Mouse (Mus musculus): ENCODE measurements around the gene Myo1b. TPM values are rescaled to one million over a fixed set of nuclear protein-coding genes. Genes with fewer than 3 reads are reported as not detected.

Myo1b gene
- polyA plus RNA-seq, 1 experiment: 1.0 TPM

GRCm38 (mm10) chr1:51739252-51739852, 176.5 kb downstream of the Myo1b start:
- WGBS: 87% methylated on average over 5 of the region's 5 CpGs
- Histone ChIP-seq H3K27me3 (ENCODE audit: control insufficient read depth, insufficient read depth, low read length) (no peaks in the 10 kb centered on the region), H3K4me1 (ENCODE audit: control insufficient read depth, insufficient read depth, insufficient read length) (no peaks in the 10 kb centered on the region), H3K4me3 (ENCODE audit: extremely low read depth, insufficient read depth, insufficient read length) (no peak overlapping the region), H3K36me3 (ENCODE audit: control insufficient read depth, insufficient read depth, low read length) (no peaks in the 10 kb centered on the region), H3K27ac (ENCODE audit: insufficient read depth, low read length) (no peak overlapping the region)
- TF ChIP-seq POLR2A (IDR thresholded peaks at IDR 0.05; ENCODE audit: low read depth, low read length) (no peak), CTCF (IDR thresholded peaks at IDR 0.05; ENCODE audit: extremely low read depth, insufficient read depth, insufficient read length, insufficient replicate concordance) (no peak)
- no peak for DNase-seq (ENCODE audit: low read depth in 1 of 2, low spot score in 2 of 2)

- Histone ChIP-seq H3K27me3 (ENCODE audit: control insufficient read depth, insufficient read depth, low read length) (no peaks in the 10 kb centered on the region), H3K4me1 (ENCODE audit: control insufficient read depth, insufficient read depth, insufficient read length) (no peaks in the 10 kb centered on the region), H3K36me3 (ENCODE audit: control insufficient read depth, insufficient read depth, low read length) (no peaks in the 10 kb centered on the region), H3K4me3 (ENCODE audit: extremely low read depth, insufficient read depth, insufficient read length) (no peak overlapping the region), H3K27ac (ENCODE audit: insufficient read depth, low read length) (no peak overlapping the region)
- WGBS: 86% methylated on average over 2 of the region's 2 CpGs
- DNase-seq (ENCODE audit: low read depth in 1 of 2, low spot score in 2 of 2): no peak
- TF ChIP-seq CTCF (IDR thresholded peaks at IDR 0.05; ENCODE audit: extremely low read depth, insufficient read depth, insufficient read length, insufficient replicate concordance) (no peak), POLR2A (IDR thresholded peaks at IDR 0.05; ENCODE audit: low read depth, low read length) (no peak)
Observed at GRCm38 (mm10) chr1:51736822-51737221, 179.0 kb downstream of the Myo1b start.

GRCm38 (mm10) chr1:51734721-51735120, 181.2 kb downstream of the Myo1b start:
- no peak overlapping the region for H3K27ac ChIP-seq (ENCODE audit: insufficient read depth, low read length)
- H3K36me3 ChIP-seq (ENCODE audit: control insufficient read depth, insufficient read depth, low read length): no peaks in the 10 kb centered on the region
- TF ChIP-seq POLR2A (IDR thresholded peaks at IDR 0.05; ENCODE audit: low read depth, low read length): no peak
- TF ChIP-seq CTCF (IDR thresholded peaks at IDR 0.05; ENCODE audit: extremely low read depth, insufficient read depth, insufficient read length, insufficient replicate concordance): no peak
- no peak for DNase-seq (ENCODE audit: low read depth in 1 of 2, low spot score in 2 of 2)
- H3K4me1 ChIP-seq (ENCODE audit: control insufficient read depth, insufficient read depth, insufficient read length): no peaks in the 10 kb centered on the region
- H3K27me3 ChIP-seq (ENCODE audit: control insufficient read depth, insufficient read depth, low read length): no peaks in the 10 kb centered on the region
- WGBS: 79% methylated on average over 6 of the region's 6 CpGs
- H3K4me3 ChIP-seq (ENCODE audit: extremely low read depth, insufficient read depth, insufficient read length): no peak overlapping the region

GRCm38 (mm10) chr1:51729407-51729806, 186.5 kb downstream of the Myo1b start:
- no peak for DNase-seq (ENCODE audit: low read depth in 1 of 2, low spot score in 2 of 2)
- Histone ChIP-seq H3K27ac (ENCODE audit: insufficient read depth, low read length) (no peak overlapping the region), H3K36me3 (ENCODE audit: control insufficient read depth, insufficient read depth, low read length) (no peaks in the 10 kb centered on the region), H3K4me1 (ENCODE audit: control insufficient read depth, insufficient read depth, insufficient read length) (no peaks in the 10 kb centered on the region), H3K4me3 (ENCODE audit: extremely low read depth, insufficient read depth, insufficient read length) (no peak overlapping the region), H3K27me3 (ENCODE audit: control insufficient read depth, insufficient read depth, low read length) (no peaks in the 10 kb centered on the region)
- 98% methylated on average over 1 of the region's 1 CpGs for WGBS
- TF ChIP-seq CTCF (IDR thresholded peaks at IDR 0.05; ENCODE audit: extremely low read depth, insufficient read depth, insufficient read length, insufficient replicate concordance): no peak
- TF ChIP-seq POLR2A (IDR thresholded peaks at IDR 0.05; ENCODE audit: low read depth, low read length): no peak

- H3K27me3 ChIP-seq (ENCODE audit: control insufficient read depth, insufficient read depth, low read length): no peaks in the 10 kb centered on the region
- H3K4me3 ChIP-seq (ENCODE audit: extremely low read depth, insufficient read depth, insufficient read length): no peak overlapping the region
- no peaks in the 10 kb centered on the region for H3K4me1 ChIP-seq (ENCODE audit: control insufficient read depth, insufficient read depth, insufficient read length)
- 89% methylated on average over 4 of the region's 4 CpGs for WGBS
- no peak for DNase-seq (ENCODE audit: low read depth in 1 of 2, low spot score in 2 of 2)
- H3K36me3 ChIP-seq (ENCODE audit: control insufficient read depth, insufficient read depth, low read length): no peaks in the 10 kb centered on the region
- TF ChIP-seq POLR2A (IDR thresholded peaks at IDR 0.05; ENCODE audit: low read depth, low read length) (no peak), CTCF (IDR thresholded peaks at IDR 0.05; ENCODE audit: extremely low read depth, insufficient read depth, insufficient read length, insufficient replicate concordance) (no peak)
- no peak overlapping the region for H3K27ac ChIP-seq (ENCODE audit: insufficient read depth, low read length)
Observed at GRCm38 (mm10) chr1:51728816-51729215, 187.1 kb downstream of the Myo1b start.

- H3K36me3 ChIP-seq (ENCODE audit: control insufficient read depth, insufficient read depth, low read length): no peaks in the 10 kb centered on the region
- no peaks in the 10 kb centered on the region for H3K27me3 ChIP-seq (ENCODE audit: control insufficient read depth, insufficient read depth, low read length)
- 85% methylated on average over 9 of the region's 9 CpGs for WGBS
- no peak for DNase-seq (ENCODE audit: low read depth in 1 of 2, low spot score in 2 of 2)
- no peak for TF ChIP-seq CTCF (IDR thresholded peaks at IDR 0.05; ENCODE audit: extremely low read depth, insufficient read depth, insufficient read length, insufficient replicate concordance)
- no peak for TF ChIP-seq POLR2A (IDR thresholded peaks at IDR 0.05; ENCODE audit: low read depth, low read length)
- H3K27ac ChIP-seq (ENCODE audit: insufficient read depth, low read length): no peak overlapping the region
- H3K4me3 ChIP-seq (ENCODE audit: extremely low read depth, insufficient read depth, insufficient read length): no peak overlapping the region
- no peaks in the 10 kb centered on the region for H3K4me1 ChIP-seq (ENCODE audit: control insufficient read depth, insufficient read depth, insufficient read length)
Observed at GRCm38 (mm10) chr1:51719897-51720673, 195.8 kb downstream of the Myo1b start.

- no peak overlapping the region for H3K27ac ChIP-seq (ENCODE audit: insufficient read depth, low read length)
- no peak overlapping the region for H3K4me3 ChIP-seq (ENCODE audit: extremely low read depth, insufficient read depth, insufficient read length)
- 79% methylated on average over 2 of the region's 2 CpGs for WGBS
- H3K4me1 ChIP-seq (ENCODE audit: control insufficient read depth, insufficient read depth, insufficient read length): no peaks in the 10 kb centered on the region
- no peak for TF ChIP-seq POLR2A (IDR thresholded peaks at IDR 0.05; ENCODE audit: low read depth, low read length)
- no peak for TF ChIP-seq CTCF (IDR thresholded peaks at IDR 0.05; ENCODE audit: extremely low read depth, insufficient read depth, insufficient read length, insufficient replicate concordance)
- no peak for DNase-seq (ENCODE audit: low read depth in 1 of 2, low spot score in 2 of 2)
- no peaks in the 10 kb centered on the region for H3K36me3 ChIP-seq (ENCODE audit: control insufficient read depth, insufficient read depth, low read length)
- no peaks in the 10 kb centered on the region for H3K27me3 ChIP-seq (ENCODE audit: control insufficient read depth, insufficient read depth, low read length)
Observed at GRCm38 (mm10) chr1:51710831-51711230, 205.0 kb downstream of the Myo1b start.

Data from spleen, adult 2 months (tissue).